Mouse (Mus musculus) stomach, embryonic 15.5 days (tissue): ENCODE measurements around the gene Pgs1. TPM values are rescaled to one million over a fixed set of nuclear protein-coding genes. Genes with fewer than 3 reads are reported as not detected.

Experiments
- ATAC-seq: fragments of 200-750 bp; cut with Nextera tagmentation; 2 replicates; pipeline ENCODE4 v1.8.0; 2017; ENCODE audit warnings: low read depth, moderate number of reproducible peaks, moderate TSS enrichment; ENCODE audit not compliant: insufficient read depth, low FRiP score
- H3K27ac ChIP-seq: fragments of 300-500 bp; sonication (generic); 2 replicates; pipeline ENCODE4 v1.5.1; 2015; ENCODE audit warnings: mild to moderate bottlenecking, inconsistent platforms
- H3K27me3 ChIP-seq: fragments of 300-500 bp; sonication (generic); replicated peaks from 2 replicates; pipeline ENCODE4 v1.6.1; 2015; ENCODE audit warnings: inconsistent platforms
- H3K36me3 ChIP-seq: fragments of 300-500 bp; sonication (generic); 2 replicates; pipeline ENCODE4 v1.6.1; 2015; ENCODE audit warnings: inconsistent platforms
- H3K4me1 ChIP-seq: fragments of 300-500 bp; sonication (generic); 2 replicates; pipeline ENCODE4 v1.6.1; 2015; ENCODE audit warnings: inconsistent platforms
- H3K4me2 ChIP-seq: fragments of 300-500 bp; sonication (generic); 2 replicates; pipeline ENCODE4 v1.6.1; 2015; ENCODE audit warnings: mild to moderate bottlenecking, inconsistent platforms
- H3K4me3 ChIP-seq: fragments of 300-500 bp; sonication (generic); replicated peaks from 2 replicates; pipeline ENCODE4 v1.5.1; 2015; ENCODE audit warnings: inconsistent platforms
- H3K9ac ChIP-seq: fragments of 300-500 bp; sonication (generic); 2 replicates; pipeline ENCODE4 v1.6.1; 2015; ENCODE audit warnings: inconsistent platforms
- H3K9me3 ChIP-seq: fragments of 300-500 bp; sonication (generic); 2 replicates; pipeline ENCODE4 v1.6.1; 2016; ENCODE audit warnings: inconsistent platforms
- WGBS: fragments of 180-500 bp; shearing (Covaris S2); methylation state at CpG from one replicate; pipeline ENCODE4 v1.1.7; 2015; 5-methylcytosine and 5-hydroxymethylcytosine counted together
- polyA plus RNA-seq: library from polyadenylated mRNA; unstranded; fragments of >200 nt; fragmentation: Nextera tagmentation; extraction: Ambion mirVana; gene quantifications from 2 replicates; pipeline ENCODE4 v1.2.1, GENCODE M21; 2015

Gene Pgs1
- polyA plus RNA-seq, 1 experiment from 2014 or later = 34.6 TPM

- H3K27me3 ChIP-seq = no peaks in the 10 kb centered on the region
- no peak for ATAC-seq
- H3K4me1 ChIP-seq = peaks cover 69% of the 10 kb centered on the region
- H3K4me3 ChIP-seq = no peak overlapping the region
- H3K4me2 ChIP-seq = peak overlapping the region; percentile 84
- 45% methylated on average over 1 of the region's 1 CpGs for WGBS
- H3K9me3 ChIP-seq = no peaks in the 10 kb centered on the region
- H3K9ac ChIP-seq = no peak overlapping the region
- H3K27ac ChIP-seq = peak overlapping the region; percentile 98
- 0 out of 2 replicates have a peak, but pooled peaks cover 3% of the 10 kb centered on the region for H3K36me3 ChIP-seq
These were observed 21.8 kb upstream of the Pgs1 start for GRCm38 (mm10) chr11:117964294-117964693.

DNA sequence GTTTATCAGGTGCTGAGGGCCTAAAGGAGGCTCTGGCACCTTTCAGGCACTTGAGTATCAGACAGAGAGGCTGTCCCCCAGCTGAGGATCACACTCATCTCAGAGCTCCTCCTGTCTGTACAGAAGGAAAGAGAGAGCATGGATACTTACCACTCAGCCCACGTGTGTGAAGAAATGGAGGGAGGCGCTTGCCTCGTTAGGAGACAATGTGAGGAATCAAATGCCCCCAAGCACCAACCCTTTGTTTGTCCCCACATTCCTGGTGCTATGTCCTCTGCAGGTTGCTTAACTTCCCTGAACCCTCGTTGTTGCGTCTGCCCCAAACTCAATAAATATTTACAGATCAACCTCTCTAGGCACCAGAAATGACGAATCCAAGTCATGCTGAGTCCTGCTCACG is 21.0 kb upstream of the Pgs1 start:
- H3K27me3 ChIP-seq = no peaks in the 10 kb centered on the region
- no peak overlapping the region for H3K4me3 ChIP-seq
- no peak overlapping the region for H3K4me2 ChIP-seq
- no peak for ATAC-seq
- H3K27ac ChIP-seq = peak overlapping the region; percentile 45; the same call in 1 of the 2 replicates
- no peak overlapping the region for H3K9ac ChIP-seq
- 0 out of 2 replicates have a peak, but pooled peaks cover 3% of the 10 kb centered on the region for H3K36me3 ChIP-seq
- 44% methylated on average over 7 of the region's 7 CpGs for WGBS
- peaks cover 62% of the 10 kb centered on the region for H3K4me1 ChIP-seq
- H3K9me3 ChIP-seq = no peaks in the 10 kb centered on the region

DNA sequence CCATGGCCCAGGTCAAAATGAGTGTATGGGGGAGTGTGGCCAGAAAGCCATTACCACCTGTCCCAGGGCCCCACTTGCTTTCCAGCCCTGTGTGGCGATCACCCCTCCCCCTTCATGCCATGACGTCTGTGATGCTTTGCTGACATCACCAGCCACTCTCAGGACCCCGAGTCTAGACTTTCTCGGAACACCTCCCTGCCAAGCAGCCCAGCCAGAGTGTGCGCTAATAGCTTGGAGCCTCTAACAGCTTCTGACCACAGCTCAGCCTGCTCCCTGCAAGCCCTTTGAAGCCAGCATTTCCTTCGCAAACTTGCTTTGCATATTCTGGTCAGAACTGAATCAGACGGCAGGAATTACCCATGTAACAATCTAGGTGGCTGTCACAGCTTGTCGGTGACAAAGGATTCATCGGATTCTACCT is 20.5 kb upstream of the Pgs1 start:
- H3K27me3 ChIP-seq = no peaks in the 10 kb centered on the region
- no peak overlapping the region for H3K9ac ChIP-seq
- 0 out of 2 replicates have a peak, but pooled peaks cover 3% of the 10 kb centered on the region for H3K36me3 ChIP-seq
- peaks cover 60% of the 10 kb centered on the region for H3K4me1 ChIP-seq
- 34% methylated on average over 9 of the region's 9 CpGs for WGBS
- no peak for ATAC-seq
- no peaks in the 10 kb centered on the region for H3K9me3 ChIP-seq
- H3K27ac ChIP-seq = 0 out of 2 replicates have a peak overlapping the region, but pooled peaks have one; percentile 45
- peak overlapping the region; percentile 85 for H3K4me2 ChIP-seq
- no peak overlapping the region; the same call in 1 of the 2 replicates for H3K4me3 ChIP-seq

DNA sequence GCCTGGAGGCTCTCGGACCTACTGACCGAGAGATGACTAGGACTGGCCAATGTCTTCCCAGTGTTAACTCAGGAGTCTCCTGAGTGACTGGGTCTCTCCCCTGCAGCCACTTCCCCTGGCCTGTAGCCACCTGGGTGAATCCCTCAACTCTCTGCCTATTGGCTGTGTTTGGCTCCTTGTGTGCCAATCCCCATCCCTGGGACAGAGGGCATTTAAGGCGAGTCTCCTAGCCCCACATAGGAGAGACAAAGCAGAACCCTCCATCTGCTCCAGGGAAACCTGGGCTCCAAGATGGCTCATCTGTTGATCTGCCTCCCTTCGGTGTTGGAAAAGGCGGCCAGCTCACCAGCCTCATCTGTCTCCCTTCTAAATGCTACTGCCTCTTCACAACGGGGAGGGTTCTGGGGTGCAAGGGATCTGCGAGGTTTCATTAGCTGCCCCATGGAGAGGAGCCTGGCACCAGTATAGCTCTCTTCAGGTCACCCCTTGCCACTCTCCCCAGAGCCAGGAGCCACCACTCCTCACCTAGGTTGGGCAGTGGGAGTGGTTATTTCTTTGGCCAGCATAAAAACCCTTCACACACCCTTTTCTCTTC is 19.5 kb upstream of the Pgs1 start:
- Histone ChIP-seq H3K27me3 (no peaks in the 10 kb centered on the region), H3K4me2 (peak overlapping the region; percentile 85), H3K4me1 (peaks cover 60% of the 10 kb centered on the region), H3K27ac (no peak overlapping the region), H3K9me3 (no peaks in the 10 kb centered on the region), H3K36me3 (0 out of 2 replicates have a peak, but pooled peaks cover 3% of the 10 kb centered on the region), H3K4me3 (peak overlapping the region; percentile 74), H3K9ac (no peak overlapping the region)
- no peak for ATAC-seq
- 59% methylated on average over 7 of the region's 7 CpGs for WGBS

- peak overlapping the region; percentile 85 for H3K4me2 ChIP-seq
- H3K4me1 ChIP-seq = peaks cover 53% of the 10 kb centered on the region
- WGBS = 16% methylated on average over 34 of the region's 34 CpGs
- no peak for ATAC-seq
- no peak overlapping the region for H3K27ac ChIP-seq
- H3K27me3 ChIP-seq = no peaks in the 10 kb centered on the region
- 0 out of 2 replicates have a peak, but pooled peaks cover 3% of the 10 kb centered on the region for H3K36me3 ChIP-seq
- H3K4me3 ChIP-seq = peak overlapping the region; percentile 74
- H3K9me3 ChIP-seq = no peaks in the 10 kb centered on the region
- peak overlapping the region; percentile 86; the same call in 1 of the 2 replicates for H3K9ac ChIP-seq
These were observed 18.7 kb upstream of the Pgs1 start for GRCm38 (mm10) chr11:117967249-117968015.

DNA sequence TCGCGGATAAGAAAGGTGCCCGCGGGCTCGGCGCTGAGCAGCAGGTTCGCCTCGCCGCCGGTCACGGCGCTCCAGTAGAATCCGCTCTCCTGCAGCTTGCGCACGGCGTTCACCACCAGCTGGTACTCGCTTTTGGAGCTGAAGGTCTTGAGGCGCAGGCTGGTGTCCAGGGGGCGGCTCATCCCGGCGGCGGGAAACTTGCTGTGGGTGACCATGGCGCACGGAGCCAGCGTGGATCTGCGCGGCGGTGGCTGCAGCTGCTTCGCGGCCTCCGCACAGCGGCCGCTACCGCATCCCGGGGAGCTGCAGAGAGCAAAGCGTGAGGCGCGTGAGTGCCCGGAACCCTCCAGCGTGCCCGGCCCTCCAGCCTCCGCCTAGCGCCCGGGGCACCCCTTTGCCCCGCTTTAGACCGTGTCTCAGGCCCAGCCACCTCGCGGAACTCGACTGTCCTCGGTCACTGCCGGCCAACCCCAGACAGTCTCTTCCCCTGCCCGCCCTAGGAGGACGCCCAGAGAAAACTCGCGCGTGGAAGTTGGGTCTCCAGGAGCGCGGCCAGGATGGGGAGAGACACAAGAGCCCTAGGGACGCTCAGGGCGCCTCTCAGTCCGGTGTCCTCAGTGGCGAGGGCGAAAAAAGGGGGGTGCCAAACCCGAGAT is 17.9 kb upstream of the Pgs1 start:
- H3K9me3 ChIP-seq = no peaks in the 10 kb centered on the region
- 0 out of 2 replicates have a peak, but pooled peaks cover 3% of the 10 kb centered on the region for H3K36me3 ChIP-seq
- under 1% methylated on average over 59 of the region's 64 CpGs for WGBS
- H3K4me1 ChIP-seq = peaks cover 45% of the 10 kb centered on the region
- H3K4me3 ChIP-seq = peak overlapping the region; percentile 74
- H3K27ac ChIP-seq = peak overlapping the region; percentile 99
- H3K9ac ChIP-seq = peak overlapping the region; percentile 86; the same call in 1 of the 2 replicates
- peak overlapping the region; percentile 85 for H3K4me2 ChIP-seq
- no peaks in the 10 kb centered on the region for H3K27me3 ChIP-seq
- no peak for ATAC-seq

DNA sequence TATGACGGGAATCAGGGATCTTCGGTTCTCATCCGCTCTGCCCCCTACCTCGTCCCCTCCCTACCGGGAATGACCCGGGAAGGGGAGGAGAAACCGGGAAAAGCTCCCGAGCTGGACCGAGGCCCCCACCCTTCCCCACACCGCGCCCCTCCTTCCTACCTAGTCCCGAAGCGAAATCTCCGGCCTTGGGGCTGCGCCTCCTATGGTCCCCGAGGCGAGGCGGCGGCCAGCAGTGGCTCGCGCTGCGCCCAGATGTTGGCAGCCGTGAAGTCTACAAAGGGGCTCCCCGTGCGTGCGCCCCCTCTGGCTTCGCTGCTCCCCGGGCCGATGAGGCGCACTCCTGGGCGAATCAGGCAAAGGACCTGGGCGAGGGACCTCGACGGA is 17.4 kb upstream of the Pgs1 start:
- Histone ChIP-seq H3K4me2 (peak overlapping the region; percentile 85), H3K27me3 (no peaks in the 10 kb centered on the region), H3K4me3 (peak overlapping the region; percentile 74), H3K9me3 (no peaks in the 10 kb centered on the region), H3K4me1 (peaks cover 44% of the 10 kb centered on the region), H3K27ac (peak overlapping the region; percentile 99), H3K36me3 (0 out of 2 replicates have a peak, but pooled peaks cover 3% of the 10 kb centered on the region), H3K9ac (peak overlapping the region; percentile 86)
- ATAC-seq = peak; percentile 23
- WGBS = under 1% methylated on average over 33 of the region's 34 CpGs

DNA sequence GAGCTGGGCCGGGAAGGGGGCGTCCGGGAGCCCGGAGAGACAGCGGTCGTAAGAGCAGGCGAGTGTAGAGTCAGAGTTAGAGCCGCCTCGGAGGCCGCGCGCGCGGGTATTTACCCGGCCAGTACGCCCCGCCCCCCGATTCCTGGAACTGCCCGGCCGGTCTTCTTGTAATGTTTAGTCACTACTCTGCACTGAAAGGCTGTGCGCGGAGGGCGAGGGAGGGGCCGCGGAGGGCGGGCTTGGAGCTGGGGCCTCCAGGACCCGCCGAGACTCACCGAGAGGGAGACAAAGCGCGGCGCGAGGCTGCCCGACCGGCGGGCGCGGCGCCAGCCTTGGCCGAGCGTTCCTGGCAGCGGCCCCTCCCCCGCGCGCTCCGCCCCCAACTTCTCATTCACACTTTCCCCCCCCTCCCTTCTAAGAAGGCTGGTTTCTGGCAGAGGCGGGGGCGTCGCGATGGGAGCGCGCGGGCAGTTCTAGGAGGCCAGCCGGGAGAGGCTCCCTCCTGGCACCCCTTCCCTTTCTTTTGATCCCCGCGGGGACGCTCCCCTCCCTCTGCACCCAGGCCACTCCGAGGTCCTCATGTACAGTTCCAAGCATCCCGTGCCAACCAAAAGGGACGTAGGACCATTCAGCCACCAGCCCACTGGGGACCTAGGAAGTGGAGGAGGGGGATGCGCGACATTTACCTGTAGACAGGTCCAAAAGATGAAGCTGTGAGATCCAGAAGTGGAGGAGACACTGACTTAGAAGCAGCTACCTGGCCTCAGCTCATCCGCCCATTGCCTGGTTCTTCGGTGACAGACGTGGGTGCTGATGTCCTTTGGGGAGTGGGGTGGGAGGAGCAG is 16.8 kb upstream of the Pgs1 start:
- peak; percentile 93 for ATAC-seq
- Histone ChIP-seq H3K4me3 (peak overlapping the region; percentile 74), H3K4me1 (peaks cover 41% of the 10 kb centered on the region), H3K27ac (peak overlapping the region; percentile 99), H3K9me3 (no peaks in the 10 kb centered on the region), H3K36me3 (0 out of 2 replicates have a peak, but pooled peaks cover 3% of the 10 kb centered on the region), H3K27me3 (no peaks in the 10 kb centered on the region), H3K9ac (peak overlapping the region; percentile 86), H3K4me2 (peak overlapping the region; percentile 85)
- WGBS = under 1% methylated on average over 50 of the region's 65 CpGs

DNA sequence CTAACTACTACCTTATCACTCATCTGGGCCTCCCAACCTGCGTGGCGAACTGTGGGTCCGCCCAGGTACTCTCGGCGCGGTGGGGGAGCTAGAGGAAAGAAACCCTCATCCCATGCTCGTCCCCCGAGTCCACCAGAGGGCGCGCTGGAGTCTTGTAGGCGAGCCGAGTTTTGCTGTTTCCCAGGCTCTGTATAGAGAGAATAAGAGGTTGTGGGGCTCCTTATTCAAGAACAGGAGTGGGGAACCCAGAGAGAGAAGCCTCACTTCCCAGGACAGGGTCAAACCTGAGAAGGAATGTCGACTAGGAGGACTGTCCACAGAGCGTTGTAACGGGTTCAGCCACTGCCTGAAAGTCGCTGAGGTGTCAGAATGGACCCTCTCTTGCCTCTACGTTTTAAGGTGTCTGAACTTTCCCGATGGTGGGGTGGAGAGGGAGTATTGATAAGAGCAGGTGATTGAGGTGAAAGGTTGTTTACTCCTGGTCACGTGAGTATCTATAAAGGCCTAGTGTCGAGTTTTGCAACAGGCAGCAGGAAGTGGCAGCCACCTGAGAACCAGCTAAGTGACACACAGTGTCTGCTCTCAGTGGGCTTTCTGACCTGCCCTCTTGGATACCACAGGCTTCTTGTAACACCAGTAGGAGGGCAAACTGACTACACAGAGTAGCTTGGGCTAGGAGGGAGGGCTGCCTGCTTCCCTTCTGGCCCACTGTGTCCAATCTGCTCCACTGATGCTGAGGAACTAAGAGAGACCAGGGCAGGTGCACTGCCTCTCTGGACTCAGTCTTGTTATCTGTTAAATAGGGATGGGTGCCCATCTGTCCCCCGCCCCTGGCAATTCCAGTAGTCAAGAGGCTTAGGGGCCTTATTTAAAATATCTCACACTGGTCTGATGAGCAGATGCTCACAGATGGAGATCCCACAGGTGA is 15.9 kb upstream of the Pgs1 start, which contains the start of gene Socs3:
TSS of gene Socs3 (minus strand) at position 103 of the 928 bp plus-strand sequence.
- ATAC-seq = peak; percentile 17; the same call in 1 of the 2 replicates
- Histone ChIP-seq H3K4me2 (peak within 1 kb of the TSS; percentile 85), H3K36me3 (0 out of 2 replicates have a peak, but pooled peaks cover 3% of the 10 kb centered on the region), H3K4me3 (peak within 1 kb of the TSS; percentile 74), H3K27me3 (no peaks in the 10 kb centered on the region), H3K9ac (peak within 1 kb of the TSS; percentile 86), H3K9me3 (no peaks in the 10 kb centered on the region), H3K4me1 (peaks cover 41% of the 10 kb centered on the region), H3K27ac (peak within 1 kb of the TSS; percentile 99)
- WGBS = 8% methylated on average over 21 of the region's 21 CpGs

DNA sequence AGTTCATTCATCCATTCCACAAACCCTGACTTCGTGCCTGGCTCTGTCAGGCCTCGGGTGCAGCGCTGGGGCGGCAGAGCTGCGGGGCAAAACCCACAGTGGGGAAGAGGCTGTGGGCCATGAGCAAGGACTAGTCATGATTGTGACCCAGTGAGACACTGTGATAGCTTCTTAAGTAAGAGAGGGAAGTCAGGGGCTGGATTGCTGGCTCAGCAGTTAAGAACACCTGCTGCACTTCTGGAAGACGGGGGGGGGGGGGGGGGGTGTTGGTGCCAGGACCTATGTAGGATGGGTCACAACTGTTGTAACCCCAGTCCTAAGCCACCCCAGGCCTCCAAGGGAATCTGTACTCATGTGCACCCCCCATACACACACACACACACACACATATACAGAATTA is 15.0 kb upstream of the Pgs1 start:
- ATAC-seq = no peak
- H3K4me2 ChIP-seq = no peak overlapping the region
- no peak overlapping the region for H3K4me3 ChIP-seq
- no peak overlapping the region for H3K9ac ChIP-seq
- no peaks in the 10 kb centered on the region for H3K9me3 ChIP-seq
- 0 out of 2 replicates have a peak, but pooled peaks cover 3% of the 10 kb centered on the region for H3K36me3 ChIP-seq
- no peak overlapping the region for H3K27ac ChIP-seq
- no peaks in the 10 kb centered on the region for H3K27me3 ChIP-seq
- H3K4me1 ChIP-seq = peaks cover 40% of the 10 kb centered on the region
- 75% methylated on average over 6 of the region's 6 CpGs for WGBS
